Mouse (Mus musculus) heart, postnatal 0 days (tissue): ENCODE measurements around the gene Ap1ar.

ENCODE experiments used
- CTCF ChIP-seq: IDR thresholded peaks from 2 replicates; pipeline ENCODE4 v1.5.1; 2016; ENCODE audit warnings: antibody characterized with exemption, control low read depth, low read depth
- EP300 ChIP-seq: IDR thresholded peaks from 2 replicates; pipeline ENCODE4 v1.6.1; 2016; ENCODE audit warnings: antibody characterized with exemption, low read depth

GRCm38 (mm10) chr3:127862479-127862878, 25.2 kb upstream of the Ap1ar start:
- TF ChIP-seq CTCF (no peak), EP300 (no peak)
